Mouse (Mus musculus) ovary, adult 18-20 months (tissue): ENCODE results near the gene Setd1b.
"Not testable (repeated sequence)": the region's sequence is repeated elsewhere in the genome, so short reads cannot be mapped to it uniquely, and the experiment has no call there.

Experiments
- DNase-seq: peaks from one replicate; pipeline ENCODE4 v3.0.0; 2022; ENCODE audit warnings: low spot score, mixed read lengths

Gene Setd1b

DNA sequence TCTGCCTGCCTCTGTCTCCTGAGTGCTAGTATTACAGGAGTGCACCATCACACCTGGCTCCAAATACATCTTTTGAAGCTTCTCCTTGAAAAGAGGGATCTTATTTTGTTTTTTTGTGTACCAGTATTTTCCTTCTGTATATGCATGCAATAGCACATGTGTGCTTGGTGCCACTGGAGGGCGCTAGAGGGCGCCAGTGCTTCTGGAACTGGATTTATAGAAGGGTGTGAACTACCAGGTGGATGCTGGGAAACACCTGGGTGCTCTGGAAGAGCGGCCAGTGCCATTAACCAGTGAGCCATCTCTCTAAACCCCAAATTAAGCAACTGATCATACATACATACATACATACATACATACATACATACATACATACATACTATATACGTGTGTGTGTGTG is 60.8 kb downstream of the Setd1b start:
- not testable (repeated sequence) for DNase-seq

DNA sequence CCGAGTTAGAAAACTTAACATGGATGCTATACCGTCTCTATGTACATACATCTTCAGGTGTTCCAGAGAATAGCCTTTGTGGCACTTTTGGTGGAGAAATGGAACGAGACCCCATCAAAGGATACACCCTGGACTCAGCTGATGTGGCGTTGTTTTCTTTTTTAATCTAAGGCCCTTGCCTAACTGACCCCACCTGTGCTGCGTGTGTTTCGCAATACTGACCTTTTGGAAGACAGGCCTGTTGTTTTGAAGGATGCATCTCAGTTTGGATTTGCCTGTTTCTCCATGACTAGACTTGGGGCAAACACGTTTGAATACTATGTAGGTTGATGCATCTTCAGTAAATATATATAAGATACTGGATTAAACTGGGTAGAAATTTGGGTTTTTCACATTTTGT is 61.6 kb downstream of the Setd1b start:
- DNase-seq, result not testable (repeated sequence)
